8 mouse cellular contexts compared by ENCODE assay signal in genomic region chr9:29661468-29662145, GRCm38 (mm10).
A peak's percentile ranks its signal among the peaks of the same experiment; 100 is the strongest.
DNase-seq lines count a peak whose midpoint lies in the region; ATAC-seq and TF ChIP-seq lines count a peak whose summit lies in the region.

No protein-coding gene starts in this region.

- H3K9me3 ChIP-seq in liver, embryonic 11.5 days (ENCODE audit: control insufficient read depth, low read length) = no peaks in the 10 kb centered on the region
- no peaks in the 10 kb centered on the region for H3K9me3 ChIP-seq in hindbrain, embryonic 12.5 days (replicated peaks)
- no peaks in the 10 kb centered on the region for H3K9me3 ChIP-seq in lung, embryonic 14.5 days (ENCODE audit: low read depth, low read length)

- no peak overlapping the region for H3K4me3 ChIP-seq in liver, embryonic 11.5 days (ENCODE audit: low read depth, low read length)
- H3K4me3 ChIP-seq in cortical plate, adult 2 months (ENCODE audit: insufficient read depth, low read length) = no peak overlapping the region
- no peak overlapping the region for H3K4me3 ChIP-seq in hindbrain, embryonic 12.5 days
- H3K4me3 ChIP-seq in lung, embryonic 14.5 days (ENCODE audit: low read depth, low read length) = no peak overlapping the region

- ATAC-seq in liver, embryonic 11.5 days (replicated peaks; ENCODE audit: low FRiP score) = no peak
- peak; percentile 52; the same call in 1 of the 2 replicates for ATAC-seq in hindbrain, embryonic 12.5 days (ENCODE audit: low FRiP score)
- ATAC-seq in lung, embryonic 14.5 days (ENCODE audit: insufficient read depth) = 0 out of 2 replicates have a peak, but pooled peaks have one; percentile 15

- H3K27ac ChIP-seq in liver, embryonic 11.5 days (ENCODE audit: low read depth, low read length) = no peak overlapping the region
- H3K27ac ChIP-seq in cortical plate, adult 2 months (ENCODE audit: insufficient read depth, low read length) = no peak overlapping the region
- peak overlapping the region; percentile 26; the same call in 1 of the 2 replicates for H3K27ac ChIP-seq in hindbrain, embryonic 12.5 days
- H3K27ac ChIP-seq in lung, embryonic 14.5 days (ENCODE audit: low read depth) = no peak overlapping the region

- H3K9ac ChIP-seq in liver, embryonic 11.5 days (ENCODE audit: low read depth, low read length) = no peak overlapping the region
- no peak overlapping the region for H3K9ac ChIP-seq in hindbrain, embryonic 12.5 days
- no peak overlapping the region for H3K9ac ChIP-seq in lung, embryonic 14.5 days

- TF ChIP-seq CTCF in cortical plate, adult 2 months (IDR thresholded peaks at IDR 0.05; ENCODE audit: extremely low read depth, insufficient read depth, low read length) = peak; percentile 90
- peak; percentile 93 for TF ChIP-seq CTCF in lung, embryonic 14.5 days (IDR thresholded peaks at IDR 0.05; ENCODE audit: low read depth)

- H3K27me3 ChIP-seq in liver, embryonic 11.5 days (replicated peaks; ENCODE audit: control insufficient read depth, insufficient read depth, low read length) = no peaks in the 10 kb centered on the region
- H3K27me3 ChIP-seq in hindbrain, embryonic 12.5 days = no peaks in the 10 kb centered on the region
- peaks cover 18% of the 10 kb centered on the region for H3K27me3 ChIP-seq in lung, embryonic 14.5 days (ENCODE audit: insufficient read depth, low read length)

- H3K4me2 ChIP-seq in liver, embryonic 11.5 days = no peak overlapping the region
- H3K4me2 ChIP-seq in hindbrain, embryonic 12.5 days (replicated peaks) = no peak overlapping the region
- no peak overlapping the region for H3K4me2 ChIP-seq in lung, embryonic 14.5 days

- TF ChIP-seq POLR2A in cortical plate, adult 2 months (IDR thresholded peaks at IDR 0.05; ENCODE audit: extremely low read depth, insufficient read depth, low read length) = no peak

- H3K36me3 ChIP-seq in liver, embryonic 11.5 days (ENCODE audit: control insufficient read depth, insufficient read depth, low read length) = no peaks in the 10 kb centered on the region
- H3K36me3 ChIP-seq in hindbrain, embryonic 12.5 days = no peaks in the 10 kb centered on the region
- no peaks in the 10 kb centered on the region for H3K36me3 ChIP-seq in lung, embryonic 14.5 days (ENCODE audit: insufficient read depth)

- DNase-seq in liver = peak; percentile 28
- DNase-seq in liver, embryonic 11.5 days (ENCODE audit: low spot score) = no peak
- peak; percentile 53 for DNase-seq in adrenal gland, adult 2 months
- peak; percentile 79 for DNase-seq in lung, embryonic 14.5 days
- DNase-seq in right cerebral cortex, postnatal 14 days = peak; percentile 48
- no peak for DNase-seq in c-Kit-positive CD71-positive TER-119-positive erythroid progenitor cells, embryonic 14.5 days (ENCODE audit: low spot score)

- WGBS in liver, embryonic 11.5 days = 11% methylated on average over 3 of the region's 3 CpGs
- 13% methylated on average over 3 of the region's 3 CpGs for WGBS in hindbrain, embryonic 12.5 days
- 12% methylated on average over 3 of the region's 3 CpGs for WGBS in lung, embryonic 14.5 days

- no peaks in the 10 kb centered on the region for H3K4me1 ChIP-seq in liver, embryonic 11.5 days (replicated peaks; ENCODE audit: control insufficient read depth, insufficient read depth, low read length)
- H3K4me1 ChIP-seq in cortical plate, adult 2 months (ENCODE audit: control insufficient read depth, insufficient read depth, low read length) = peaks cover 2% of the 10 kb centered on the region; the same call in 1 of the 2 replicates
- peaks cover 22% of the 10 kb centered on the region for H3K4me1 ChIP-seq in hindbrain, embryonic 12.5 days
- H3K4me1 ChIP-seq in lung, embryonic 14.5 days (ENCODE audit: insufficient read depth) = no peaks in the 10 kb centered on the region

Comparison
In these comparisons a context has a peak if more than half of its experiments do, and no peak if none do; other contexts are left out.
1. DNase-seq: peak in liver (single experiment), adrenal gland, adult 2 months (single experiment), lung, embryonic 14.5 days (single experiment) and right cerebral cortex, postnatal 14 days (single experiment); none in liver, embryonic 11.5 days (single experiment) and c-Kit-positive CD71-positive TER-119-positive erythroid progenitor cells, embryonic 14.5 days (single experiment).